Mouse (Mus musculus) urinary bladder, postnatal 25 days (tissue): ENCODE measurements around the gene Cdc42se1.
A peak's percentile ranks its signal among the peaks of the same experiment; 100 is the strongest.

Source experiments
- DNase-seq: peaks from one replicate; pipeline ENCODE4 v3.0.0; 2022; ENCODE audit warnings: low spot score

The Cdc42se1 gene

DNA sequence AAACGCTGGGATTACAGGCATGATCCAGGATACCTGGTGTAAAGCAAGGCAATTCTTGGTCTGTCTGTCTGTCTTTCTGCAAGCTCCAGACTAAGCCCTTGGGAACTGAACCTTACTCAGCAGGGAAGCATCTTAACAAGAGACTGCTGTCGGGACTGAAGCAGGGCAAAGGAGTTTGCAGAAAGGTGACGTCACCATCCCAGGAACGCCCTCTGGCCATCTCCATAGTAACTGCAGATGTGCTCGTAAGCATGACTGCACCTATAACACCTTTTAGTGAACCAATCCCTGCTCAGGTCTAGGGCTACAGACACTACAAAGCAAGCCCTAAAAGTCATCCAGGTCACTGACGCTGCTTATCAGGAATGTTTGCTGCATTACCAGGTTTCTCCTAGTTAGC lies 4.2 kb upstream of the Cdc42se1 start:
- DNase-seq = no peak

DNA sequence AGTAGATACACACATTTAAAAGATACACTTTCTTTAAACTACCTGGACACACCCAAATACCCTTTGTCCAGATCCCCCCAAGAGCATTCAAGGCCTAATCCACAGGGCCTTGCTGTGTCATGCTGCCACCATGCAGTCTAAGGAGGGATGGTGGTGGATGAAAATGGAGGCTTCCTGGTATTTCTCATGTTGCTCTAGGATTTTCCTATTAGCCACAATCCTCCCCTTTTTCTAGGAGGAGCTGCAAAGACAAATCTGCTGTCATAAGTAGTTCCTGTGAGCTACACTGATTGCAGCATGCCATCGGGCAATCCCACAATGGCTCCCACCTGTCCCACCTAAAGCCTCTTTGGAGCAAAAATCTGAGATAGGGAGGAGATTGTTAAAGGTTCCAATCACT lies 1.3 kb upstream of the Cdc42se1 start:
- DNase-seq = no peak

DNA sequence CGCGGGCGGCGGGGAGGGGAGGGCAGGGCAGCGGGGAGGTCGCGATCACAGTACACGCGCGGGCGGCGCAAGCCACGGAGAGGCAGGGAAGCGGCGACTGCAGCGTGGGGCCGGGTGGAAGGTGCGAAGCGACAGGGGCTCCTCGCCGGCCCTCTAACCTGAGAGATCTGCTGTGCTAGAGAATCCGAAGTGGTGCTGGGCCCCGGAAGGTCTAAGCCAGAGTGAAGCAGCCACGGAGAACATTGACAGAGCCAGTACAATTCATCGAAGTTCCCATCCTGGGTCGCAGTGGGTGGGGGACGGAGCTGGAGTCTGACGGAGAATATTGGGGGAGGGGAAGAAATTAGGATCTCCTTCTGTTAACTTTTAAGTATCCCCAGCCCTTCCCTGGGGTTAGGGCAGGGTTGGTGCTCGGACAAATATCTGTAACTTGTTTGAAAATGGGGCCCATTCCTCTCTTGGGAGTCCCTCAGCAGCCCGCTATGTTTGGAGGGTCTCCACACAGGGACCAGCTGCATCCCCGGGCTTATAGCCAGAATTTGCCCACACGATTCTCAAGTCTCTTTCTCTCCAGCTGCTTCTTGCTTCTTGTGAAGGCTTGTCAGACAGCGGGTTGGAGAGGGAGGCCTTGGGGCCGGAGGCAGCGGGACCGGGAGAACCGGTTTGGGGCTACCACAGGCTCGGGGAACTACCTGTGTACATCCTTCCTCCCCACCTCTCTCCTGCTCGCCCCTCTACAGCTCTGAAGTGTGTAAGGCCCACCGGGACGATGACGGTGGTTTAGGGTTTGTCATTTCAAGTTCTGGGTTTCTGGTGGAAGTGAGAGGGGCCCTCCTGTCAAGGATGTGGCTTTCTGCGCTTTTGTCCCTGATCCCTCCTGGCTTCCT lies 605 bp downstream of the Cdc42se1 start:
- peak; percentile 64 for DNase-seq

DNA sequence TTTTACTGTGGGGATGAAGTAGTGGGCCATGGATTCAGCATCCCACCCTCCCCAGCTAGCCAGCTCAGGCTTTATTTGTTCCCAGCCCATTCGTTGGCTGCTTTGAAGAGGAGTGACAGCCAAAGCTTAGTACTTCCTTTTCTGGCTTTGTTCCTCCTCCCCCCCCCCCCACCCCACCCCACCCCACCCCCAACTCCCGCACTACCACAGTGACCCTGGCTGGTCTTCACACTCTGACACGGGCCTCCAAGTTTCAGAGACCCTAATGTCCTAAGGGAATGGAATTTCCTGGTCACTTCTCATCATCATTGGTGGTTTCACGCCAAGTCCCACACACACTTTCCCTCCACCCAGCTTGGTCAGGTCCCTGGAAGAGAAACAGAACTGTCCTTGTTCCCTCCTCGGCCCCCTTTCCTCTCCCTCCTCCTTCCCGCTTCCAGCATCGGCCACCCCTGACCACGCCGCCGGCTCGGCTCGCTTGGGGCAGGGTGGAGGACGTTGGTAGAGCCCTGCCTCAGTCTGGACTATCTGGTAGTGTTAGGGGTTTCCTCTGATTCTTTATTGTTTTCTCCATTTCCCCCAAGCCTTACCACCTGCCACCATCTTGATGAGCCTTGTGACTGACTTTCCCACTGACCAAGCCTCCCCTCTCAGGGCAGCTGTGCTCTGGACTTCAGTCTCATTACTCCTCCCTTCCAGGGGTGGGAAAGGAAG lies 1.4 kb downstream of the Cdc42se1 start:
- DNase-seq = peak; percentile 41

DNA sequence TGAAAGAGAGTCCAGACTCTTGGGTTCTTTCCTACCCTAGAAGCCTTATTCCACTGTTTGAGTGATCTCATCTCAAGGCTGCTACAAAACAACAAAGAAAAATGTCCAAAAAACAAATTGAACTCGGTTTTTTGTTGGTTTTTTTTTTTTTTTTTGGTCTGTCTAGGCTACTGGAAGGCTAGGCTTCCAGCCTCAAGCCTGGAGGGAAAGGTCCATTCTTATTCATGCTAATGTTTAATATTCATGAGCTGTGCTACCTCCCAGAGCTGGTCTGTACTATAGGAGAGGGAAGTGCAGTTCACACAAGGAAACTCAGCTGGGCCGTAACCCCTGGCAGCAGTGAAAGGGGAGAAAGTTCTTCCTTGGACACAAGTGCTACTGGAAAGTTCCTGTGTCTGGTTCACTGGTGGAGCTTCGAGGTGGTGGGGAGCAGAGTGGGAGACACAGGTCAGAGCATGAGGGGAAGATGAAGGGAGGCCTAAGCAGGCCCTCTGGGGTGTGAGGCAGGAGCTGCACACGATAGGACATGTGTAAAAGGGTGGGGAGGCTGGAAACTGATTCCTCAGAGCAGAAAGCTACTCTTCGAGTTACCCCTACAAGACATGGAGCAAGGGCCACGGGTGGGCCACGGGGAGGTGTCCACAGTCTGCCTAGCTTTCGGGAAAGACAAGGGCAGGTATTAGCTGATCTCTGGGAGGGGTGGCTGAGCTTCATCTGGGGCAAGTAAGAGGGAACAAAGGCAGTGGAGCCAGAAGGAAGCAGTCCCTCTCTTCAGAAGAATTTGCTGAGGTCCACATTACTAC lies 2.2 kb downstream of the Cdc42se1 start:
- no peak for DNase-seq

DNA sequence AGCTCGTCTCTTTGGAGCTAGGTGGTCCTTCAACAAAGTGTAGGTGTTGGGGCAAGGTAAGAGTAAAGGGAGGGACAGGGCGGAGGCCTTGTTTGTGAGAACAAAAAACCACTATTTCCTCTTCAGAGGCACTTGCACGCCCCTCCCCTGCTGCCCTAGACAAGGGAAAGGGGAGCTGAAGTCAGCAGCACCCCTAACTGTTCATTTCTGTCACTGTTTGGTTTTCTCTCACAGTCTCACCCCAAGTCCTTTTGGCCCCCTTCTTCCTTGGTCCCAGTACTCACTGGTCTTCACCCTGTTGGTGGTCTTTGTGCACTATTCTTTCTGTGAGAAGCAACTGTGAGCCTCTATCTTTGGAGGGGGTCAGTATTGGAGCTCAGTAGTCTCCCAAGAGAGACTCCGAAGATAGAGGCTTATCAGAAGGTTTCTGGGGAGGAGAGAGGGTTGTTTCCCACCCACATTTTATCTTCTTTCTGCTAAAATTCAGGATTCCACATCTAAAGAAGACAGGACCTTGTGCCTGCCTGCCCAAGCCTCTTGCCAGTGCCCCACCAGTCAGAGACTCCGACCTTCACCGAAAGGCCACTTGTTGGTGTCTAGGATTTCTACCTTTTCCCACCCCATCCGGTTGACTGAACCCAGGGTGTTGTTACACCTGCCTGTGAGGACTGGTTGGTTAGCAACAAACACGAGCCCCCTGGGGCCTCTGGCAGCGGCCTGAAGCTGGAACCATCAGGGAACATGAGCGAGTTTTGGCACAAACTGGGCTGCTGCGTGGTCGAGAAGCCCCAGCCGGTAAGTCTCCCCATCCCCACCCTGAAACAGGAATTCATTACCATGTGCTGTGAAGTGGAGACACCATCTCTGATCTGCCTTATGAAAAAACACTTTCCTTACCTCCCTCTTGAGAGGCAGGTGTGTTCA lies 3.0 kb downstream of the Cdc42se1 start, which contains the start of gene Mllt11:
Gene Mllt11, minus strand, starts transcription at position 874 of the 924 bp plus-strand sequence.
- no peak for DNase-seq

DNA sequence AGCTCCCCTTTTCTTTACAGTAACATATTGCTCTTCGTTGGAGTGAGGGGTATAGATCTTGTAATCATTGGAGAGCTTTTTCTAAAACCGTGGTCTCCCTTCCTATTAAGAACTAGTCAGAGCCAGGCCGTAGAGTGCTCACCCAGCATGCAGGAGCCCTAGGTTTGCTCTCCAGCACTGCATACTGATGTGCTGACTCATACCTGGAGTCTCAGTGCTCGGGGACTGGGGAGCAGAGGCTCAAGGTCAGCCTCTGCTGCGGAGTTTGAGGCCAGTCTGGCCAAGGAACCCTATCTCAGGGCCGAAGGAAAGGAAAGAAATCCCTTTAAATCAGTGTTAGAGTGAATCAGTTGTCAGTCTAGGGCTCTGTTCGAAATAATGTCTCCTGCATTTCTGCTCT lies 4.2 kb downstream of the Cdc42se1 start:
- peak; percentile 28 for DNase-seq

DNA sequence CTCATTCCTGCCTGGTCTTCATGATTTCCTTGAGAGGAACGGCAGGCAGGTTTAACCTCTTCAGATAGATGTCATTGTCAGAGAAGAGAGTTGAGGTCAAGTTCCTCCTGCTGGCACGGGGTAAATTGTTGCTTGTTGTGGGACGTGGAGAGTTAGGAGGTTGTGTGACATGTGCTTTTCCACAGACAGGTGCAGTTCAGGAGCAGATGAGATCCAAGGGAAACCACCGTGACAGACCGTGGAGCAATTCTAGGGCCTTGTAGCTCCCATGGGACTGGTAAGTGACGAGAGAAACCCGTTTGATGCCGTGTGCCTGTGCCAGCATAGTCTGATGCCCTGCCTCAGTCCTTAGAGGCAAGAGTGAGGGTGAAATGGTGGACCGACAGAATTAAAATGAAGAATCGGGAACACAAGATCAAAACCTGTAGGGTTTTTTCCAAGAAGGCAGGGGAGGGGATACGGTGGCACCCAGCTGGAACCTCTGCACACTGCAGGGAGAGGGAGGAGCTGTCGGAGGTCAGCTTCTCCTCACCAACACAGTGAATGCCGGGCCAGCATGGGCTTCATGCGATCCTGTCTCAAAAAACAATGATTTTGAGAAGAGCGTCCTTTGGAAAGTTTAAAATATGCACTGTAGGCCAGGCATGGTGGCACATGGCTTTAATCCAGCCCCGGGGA lies 4.9 kb downstream of the Cdc42se1 start:
- DNase-seq = no peak

DNA sequence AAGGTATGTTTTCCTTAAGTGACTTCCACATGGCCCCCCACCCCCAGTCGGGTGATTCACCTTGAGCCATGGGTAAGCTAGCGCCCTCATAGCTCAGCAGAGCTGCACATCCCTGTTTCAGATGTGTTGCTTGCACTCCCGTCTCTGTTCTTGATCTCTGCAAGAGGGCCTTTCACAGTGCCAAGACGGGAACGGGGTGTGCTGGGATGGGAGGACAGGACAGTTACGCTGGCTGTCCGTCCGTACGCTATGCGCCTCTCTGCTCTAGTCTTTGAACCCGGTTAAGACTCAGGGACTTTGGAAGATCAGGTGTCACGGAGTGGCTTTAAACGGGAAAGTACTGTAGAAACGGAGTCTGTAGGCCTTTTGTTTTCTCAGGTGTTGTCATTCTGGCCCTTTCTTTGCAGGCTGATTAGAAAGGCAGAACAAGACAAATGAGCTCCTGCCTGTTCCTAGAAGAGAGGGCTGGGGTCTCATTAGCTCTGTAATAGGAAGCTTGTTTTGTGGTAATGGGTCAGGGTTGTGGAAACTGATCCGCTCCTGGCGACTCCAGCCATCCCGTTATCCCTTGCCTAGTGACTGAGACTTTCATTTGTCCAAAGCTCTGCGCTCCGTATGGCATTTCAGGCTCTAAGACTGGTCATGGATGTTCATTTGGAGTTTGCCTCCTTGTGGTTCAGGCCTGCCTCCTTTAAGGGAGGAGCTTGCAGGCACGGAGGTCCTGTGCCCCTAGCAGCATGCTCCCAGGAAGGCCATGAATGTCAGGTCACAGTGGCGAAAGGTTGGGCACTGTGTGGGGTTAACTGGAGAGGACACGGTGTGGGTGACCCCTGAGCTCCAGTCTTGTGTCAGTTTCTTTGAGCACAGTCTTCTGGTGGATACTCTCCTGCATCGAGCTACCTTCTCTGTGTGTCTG lies 7.1 kb downstream of the Cdc42se1 start:
- DNase-seq = no peak

DNA sequence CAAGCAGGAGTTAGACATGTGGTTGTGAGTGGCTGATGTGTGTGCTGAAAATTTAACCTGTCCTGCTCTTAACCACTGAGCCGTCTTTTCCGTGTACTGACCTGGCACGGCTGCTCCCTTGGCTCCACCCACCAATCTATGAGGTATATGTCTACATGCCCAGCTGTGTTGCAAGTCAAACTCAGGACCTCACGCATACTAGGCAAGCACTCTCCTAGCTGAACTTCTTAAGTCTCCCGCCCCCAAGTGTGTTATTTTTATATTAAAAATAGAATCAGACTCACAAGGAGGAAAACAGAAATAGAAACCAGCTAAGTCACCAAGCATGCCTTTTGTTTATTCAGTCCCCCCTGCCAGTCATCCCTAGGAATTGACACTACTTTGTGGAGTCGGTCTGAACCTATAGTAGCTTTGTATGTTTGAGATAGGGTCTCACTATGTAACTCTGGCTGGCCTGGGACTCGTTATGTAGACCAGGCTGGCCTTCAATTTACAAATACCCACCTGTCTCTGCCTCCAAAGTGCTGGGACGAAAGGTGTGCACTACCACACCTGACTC lies 9.1 kb downstream of the Cdc42se1 start:
- DNase-seq = no peak

DNA sequence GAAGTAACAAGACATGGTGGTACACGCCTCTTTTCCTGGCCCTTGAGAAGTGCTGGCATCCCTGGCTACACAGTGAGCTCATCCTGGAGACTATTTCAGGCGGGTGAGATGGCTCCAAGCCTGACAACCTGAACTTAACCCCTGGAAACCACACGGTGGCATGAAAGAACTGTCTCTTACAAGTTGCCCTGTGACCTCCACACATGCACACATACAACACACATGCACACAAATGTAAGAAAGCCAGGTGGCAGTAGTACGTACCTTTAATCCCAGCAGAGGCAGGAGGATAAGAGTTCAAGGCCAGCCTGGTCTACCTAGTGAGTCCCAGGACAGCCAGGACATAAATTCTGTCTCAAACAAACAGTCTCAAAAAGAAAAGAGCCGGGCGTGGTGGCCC lies 10.5 kb downstream of the Cdc42se1 start:
- no peak for DNase-seq

DNA sequence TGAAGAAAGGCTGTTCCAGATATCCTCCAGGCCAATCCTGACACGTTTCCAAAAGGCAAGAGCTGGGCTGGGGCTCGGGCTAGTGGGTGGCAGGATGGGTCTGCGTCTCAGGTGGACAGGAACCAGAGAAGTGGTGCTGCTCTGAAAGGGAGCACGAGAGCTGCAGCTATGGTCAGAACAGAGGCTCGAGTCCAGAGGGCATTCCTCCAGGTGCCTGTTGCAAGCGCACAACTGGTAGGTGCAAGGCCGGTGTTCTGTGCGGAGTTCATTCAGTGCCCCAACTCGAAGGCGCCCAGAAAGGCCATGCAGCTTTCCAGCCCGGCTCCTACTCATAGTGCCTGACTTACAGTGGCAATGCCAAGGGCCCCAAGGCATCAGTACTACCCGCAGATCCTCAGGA lies 11.4 kb downstream of the Cdc42se1 start:
- DNase-seq = no peak

DNA sequence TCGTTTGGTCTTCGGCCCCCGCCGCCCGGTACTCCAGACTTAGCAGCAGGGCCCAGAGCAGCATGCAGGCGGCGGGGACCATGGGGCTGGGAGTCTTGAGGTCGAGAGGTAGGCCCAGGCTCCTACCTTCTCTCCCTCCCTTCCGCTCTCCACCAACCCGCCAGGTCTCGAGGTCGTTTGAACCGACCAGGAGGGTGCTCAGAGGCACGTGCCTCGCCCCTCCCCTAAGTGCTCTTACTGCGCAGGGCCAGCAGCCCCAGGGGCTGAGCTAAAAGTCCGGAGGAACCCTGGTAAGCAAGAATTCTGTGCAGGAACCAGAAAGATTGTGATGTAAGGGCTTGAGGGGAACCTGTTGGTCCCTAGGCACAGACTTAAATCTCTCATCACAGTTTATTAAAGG lies 12.4 kb downstream of the Cdc42se1 start:
- DNase-seq = no peak

DNA sequence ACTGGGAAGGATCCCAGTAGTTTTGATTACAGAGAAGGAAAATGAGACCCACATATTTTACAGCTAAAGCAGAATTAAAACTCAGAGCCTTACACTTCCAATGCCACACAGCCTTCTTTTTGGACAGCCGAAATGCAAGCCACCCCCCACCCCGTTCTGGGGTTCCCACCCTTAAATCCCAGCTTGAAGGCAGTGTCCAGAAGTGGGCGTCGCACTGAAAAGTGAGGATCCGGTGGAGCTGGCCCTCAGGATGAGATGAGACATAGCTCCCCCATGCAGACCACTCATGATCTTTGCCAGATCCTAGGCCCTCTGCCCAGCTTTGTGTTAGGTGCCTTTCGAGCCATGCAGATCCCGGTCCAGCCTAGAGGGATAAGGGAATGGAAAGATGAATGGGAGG lies 13.0 kb downstream of the Cdc42se1 start, which contains the start of gene Gm128:
Gene Gm128, minus strand, starts transcription at position 101 of the 400 bp plus-strand sequence.
- no peak for DNase-seq

DNA sequence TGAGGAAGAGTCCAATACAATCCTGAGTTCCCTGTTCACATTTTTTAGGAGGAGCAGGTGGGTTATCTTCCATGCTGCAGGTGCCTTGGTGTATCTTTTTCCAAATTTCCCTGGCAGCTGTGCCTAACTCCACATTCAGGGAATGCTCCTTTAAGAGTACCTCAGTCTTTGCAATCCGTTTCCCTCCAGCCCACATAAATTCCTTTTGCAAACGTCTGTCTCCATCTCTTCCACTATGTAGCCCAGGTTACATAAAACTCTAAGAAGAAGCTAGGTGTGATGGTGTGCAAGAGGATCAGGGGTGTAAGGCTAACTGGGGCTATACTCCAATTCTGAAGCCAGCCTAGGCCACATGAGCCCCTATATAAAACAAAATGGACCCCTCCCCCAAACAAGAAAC lies 14.6 kb downstream of the Cdc42se1 start:
- DNase-seq = no peak

DNA sequence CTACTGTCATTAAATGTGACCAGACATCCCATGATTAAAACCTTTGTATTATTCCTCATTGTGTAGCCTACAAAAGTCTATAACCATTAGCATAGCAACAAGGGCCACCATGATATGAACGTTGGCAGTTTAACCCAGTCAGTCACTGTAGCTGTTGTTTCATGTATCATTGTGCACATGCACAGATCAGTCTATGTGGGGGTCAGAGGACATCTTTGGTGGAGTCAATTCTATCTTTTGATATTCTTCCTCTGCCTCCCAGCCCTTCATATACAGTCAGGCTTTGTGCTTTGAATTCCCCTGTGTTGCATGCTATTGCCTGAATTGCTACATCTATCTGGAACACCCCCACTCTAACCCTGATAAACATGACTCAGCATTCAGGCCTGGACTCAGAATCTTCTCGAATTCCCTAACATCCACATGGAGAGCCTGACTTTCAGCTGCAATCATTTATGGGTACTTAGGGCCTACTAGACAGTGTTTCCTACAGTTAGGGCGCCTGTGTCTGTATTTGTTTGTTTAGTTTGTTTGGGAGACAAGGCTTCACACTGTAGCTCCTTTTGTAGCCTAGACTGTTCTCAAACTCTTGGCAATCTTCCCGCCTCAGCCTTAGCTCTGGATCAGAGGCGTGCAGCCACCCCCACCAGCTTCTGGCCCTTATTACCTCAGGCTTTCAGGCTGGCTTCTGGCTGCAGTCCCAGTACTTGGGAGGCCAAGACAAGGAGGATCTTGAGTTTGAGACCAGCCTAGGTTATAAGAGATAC lies 18.1 kb downstream of the Cdc42se1 start:
- DNase-seq = peak; percentile 29

DNA sequence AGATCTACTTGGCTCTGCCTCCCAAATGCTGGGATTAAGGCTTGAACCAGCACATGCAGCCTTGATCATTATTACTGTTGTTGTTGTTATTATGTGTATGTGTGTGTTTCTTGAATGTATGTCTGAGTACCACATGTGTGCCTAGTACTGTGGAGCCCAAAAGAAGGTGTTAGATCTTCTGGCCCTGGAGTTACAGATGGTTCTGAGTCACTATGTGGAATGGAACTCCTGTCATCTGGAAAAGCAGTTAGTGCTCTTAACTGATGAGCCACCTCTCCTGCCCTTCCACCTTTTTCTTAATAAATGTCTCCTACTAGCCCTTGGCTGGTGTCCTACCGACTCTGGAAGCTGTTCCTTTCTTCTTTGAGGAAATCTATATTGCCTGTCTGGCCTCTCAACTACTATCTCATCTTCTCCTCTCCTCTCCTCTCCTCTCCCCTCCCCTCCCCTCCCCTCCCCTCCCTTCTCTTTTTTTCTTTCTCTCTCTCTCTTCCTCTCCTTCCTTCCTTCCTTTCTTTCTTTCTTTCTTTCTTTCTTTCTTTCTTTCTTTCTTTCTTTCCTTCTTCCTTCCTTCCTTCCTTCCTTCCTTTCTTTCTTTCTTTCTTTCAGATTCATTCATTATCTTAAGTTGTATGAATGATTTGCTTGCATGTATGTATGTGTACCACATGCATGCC lies 19.3 kb downstream of the Cdc42se1 start:
- no peak for DNase-seq

DNA sequence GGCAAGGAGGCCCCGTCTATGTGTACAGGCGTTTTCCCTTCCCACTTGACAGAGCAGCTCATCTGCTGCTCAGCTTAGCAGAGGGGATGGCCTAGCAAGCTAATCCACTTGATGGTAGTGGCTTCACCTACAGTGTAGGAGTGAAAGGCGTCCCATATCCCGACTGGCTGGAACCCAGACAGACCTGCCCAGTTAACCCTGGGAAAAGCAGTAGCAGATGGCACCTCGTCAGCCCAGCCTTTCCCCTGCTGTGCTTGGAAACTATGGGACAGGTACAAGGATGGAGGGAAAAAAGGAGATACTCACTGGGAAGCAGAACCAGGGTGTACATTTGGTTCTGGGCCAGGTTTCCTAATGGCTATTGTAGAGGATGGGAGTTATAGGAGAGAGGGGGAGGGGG lies 21.8 kb downstream of the Cdc42se1 start:
- DNase-seq = no peak
